Mouse (Mus musculus): ENCODE measurements at regions not wholly inside any gene's neighbourhood (a gene's known extent, or its start where the extent isn't known, plus 50 kb on each side); places are given as distances from the start of the nearest gene placed in this dataset.

DNA sequence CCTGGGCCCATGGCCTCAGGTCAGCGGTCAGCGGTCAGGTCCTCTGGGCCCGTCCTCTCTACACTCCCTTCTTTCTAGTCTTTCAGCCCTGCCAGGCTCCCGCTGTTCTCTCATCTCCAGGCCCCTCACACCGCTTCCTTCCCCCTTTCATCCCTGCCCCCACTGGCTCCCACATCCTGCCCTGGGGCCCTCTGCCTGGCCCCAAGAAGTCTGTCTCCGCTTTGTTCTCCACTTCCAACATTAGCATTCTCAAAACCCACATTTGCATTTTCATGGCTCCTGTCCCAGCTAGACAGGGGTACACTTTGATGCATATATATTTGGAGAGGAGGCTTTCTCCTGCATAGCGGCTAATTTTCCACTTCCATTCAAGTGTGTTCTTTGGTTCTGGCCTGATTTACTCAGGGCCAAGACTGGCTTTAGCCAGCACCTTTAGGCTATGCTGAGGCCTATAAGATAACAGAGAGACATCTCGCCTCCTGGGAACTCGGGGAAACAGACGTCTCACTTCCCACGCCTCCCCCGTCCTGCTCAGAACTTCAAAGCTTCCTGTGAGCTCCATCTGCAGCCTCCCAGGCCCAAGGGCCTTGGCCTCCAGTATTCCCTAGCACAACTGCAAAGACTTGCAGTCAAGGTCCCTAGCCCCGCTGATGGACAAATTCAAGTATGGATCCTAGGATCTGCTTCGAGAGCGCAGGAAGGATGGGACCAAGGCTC, 109.8 kb upstream of the Parp11 start:
- Histone ChIP-seq H3K9me3 (ENCODE audit: control insufficient read depth, insufficient read depth, low read depth, low read length) (no peaks in the 10 kb centered on the region), H3K4me3 (ENCODE audit: insufficient read depth in 1 of 2, low read depth in 1 of 2, low read length in 2 of 2, poor library complexity in 1 of 2, severe bottlenecking in 1 of 2) (0 out of 4 replicates have a peak overlapping the region, but pooled peaks of 1 of the 2 experiments have one; percentile 8), H3K4me1 (ENCODE audit: control insufficient read depth in 2 of 2, insufficient read depth in 2 of 2, low read length in 2 of 2, poor library complexity in 1 of 2) (peaks cover 0 to 15% of the 10 kb centered on the region in 2 experiments; a peak in 2 of 4 replicates), H3K27ac (ENCODE audit: insufficient read depth, low read depth, low read length, poor library complexity, severe bottlenecking) (0 out of 2 replicates have a peak overlapping the region, but pooled peaks have one; percentile 42), H3K9ac (ENCODE audit: insufficient read depth, low read depth, low read length, poor library complexity, severe bottlenecking) (no peak overlapping the region), H3K36me3 (ENCODE audit: control insufficient read depth, insufficient read depth, low read length, poor library complexity, severe bottlenecking) (no peaks in the 10 kb centered on the region)
- TF ChIP-seq ZNF384 (IDR thresholded peaks at IDR 0.05; ENCODE audit: low read depth, low read length) = no peak
- no peak for TF ChIP-seq HCFC1 (IDR thresholded peaks at IDR 0.05; ENCODE audit: borderline replicate concordance, insufficient read depth, low read length)
- peak; percentile 24; the same call in 1 of the 2 replicates for TF ChIP-seq CHD2 (IDR thresholded peaks at IDR 0.05; ENCODE audit: low read depth, low read length)
- no peak for TF ChIP-seq MAFK (IDR thresholded peaks at IDR 0.05; ENCODE audit: insufficient read depth, low read depth, low read length)
- TF ChIP-seq ZC3H11A (IDR thresholded peaks at IDR 0.05; ENCODE audit: borderline replicate concordance, low read depth, low read length) = no peak
- peak; percentile 89 for DNase-seq (ENCODE audit: low read depth, low spot score)
- in situ Hi-C loops (cut with MboI; ENCODE audit: low sequenced_read_pairs in 2 of 2, unreplicated experiment in 2 of 2) = no loop called here

GRCm38 (mm10) chr6:127337398-127337871, 109.2 kb upstream of the Parp11 start:
- Histone ChIP-seq H3K27ac (ENCODE audit: insufficient read depth, low read depth, low read length, poor library complexity, severe bottlenecking) (no peak overlapping the region), H3K9me3 (ENCODE audit: control insufficient read depth, insufficient read depth, low read depth, low read length) (no peaks in the 10 kb centered on the region), H3K4me3 (ENCODE audit: insufficient read depth in 1 of 2, low read depth in 1 of 2, low read length in 2 of 2, poor library complexity in 1 of 2, severe bottlenecking in 1 of 2) (no peak overlapping the region), H3K4me1 (ENCODE audit: control insufficient read depth in 2 of 2, insufficient read depth in 2 of 2, low read length in 2 of 2, poor library complexity in 1 of 2) (peaks cover 0 to 15% of the 10 kb centered on the region in 2 experiments; a peak in 2 of 4 replicates), H3K9ac (ENCODE audit: insufficient read depth, low read depth, low read length, poor library complexity, severe bottlenecking) (no peak overlapping the region), H3K36me3 (ENCODE audit: control insufficient read depth, insufficient read depth, low read length, poor library complexity, severe bottlenecking) (no peaks in the 10 kb centered on the region)
- no peak for TF ChIP-seq ZC3H11A (IDR thresholded peaks at IDR 0.05; ENCODE audit: borderline replicate concordance, low read depth, low read length)
- TF ChIP-seq MAFK (IDR thresholded peaks at IDR 0.05; ENCODE audit: insufficient read depth, low read depth, low read length) = no peak
- no peak for TF ChIP-seq CHD2 (IDR thresholded peaks at IDR 0.05; ENCODE audit: low read depth, low read length)
- no peak for TF ChIP-seq ZNF384 (IDR thresholded peaks at IDR 0.05; ENCODE audit: low read depth, low read length)
- TF ChIP-seq HCFC1 (IDR thresholded peaks at IDR 0.05; ENCODE audit: borderline replicate concordance, insufficient read depth, low read length) = no peak
- in situ Hi-C loops (cut with MboI; ENCODE audit: low sequenced_read_pairs in 2 of 2, unreplicated experiment in 2 of 2) = no loop called here
- DNase-seq (ENCODE audit: low read depth, low spot score) = no peak

DNA sequence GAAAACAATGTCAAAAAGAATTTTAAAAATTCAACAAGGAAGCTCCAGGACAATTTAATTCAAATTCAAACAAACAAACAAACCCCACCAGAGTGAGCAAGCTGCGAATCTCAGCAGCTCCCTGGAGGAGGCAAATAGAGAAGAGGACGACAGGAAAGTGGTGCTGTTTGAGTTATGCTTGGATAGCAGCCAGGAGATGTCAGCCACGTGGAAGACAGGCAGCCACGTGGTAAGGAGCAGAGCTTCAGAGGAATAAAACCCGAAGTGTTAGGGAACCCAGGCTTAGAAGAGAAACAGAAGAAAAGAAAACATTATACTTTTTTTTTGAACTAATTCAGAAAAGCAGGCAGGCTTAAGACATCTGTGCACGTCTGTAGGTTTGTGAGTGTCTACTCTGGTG, 108.2 kb upstream of the Parp11 start:
- H3K9me3 ChIP-seq (ENCODE audit: control insufficient read depth, insufficient read depth, low read depth, low read length) = no peaks in the 10 kb centered on the region
- H3K36me3 ChIP-seq (ENCODE audit: control insufficient read depth, insufficient read depth, low read length, poor library complexity, severe bottlenecking) = no peaks in the 10 kb centered on the region
- no peak for DNase-seq (ENCODE audit: low read depth, low spot score)
- H3K4me1 ChIP-seq (ENCODE audit: control insufficient read depth in 2 of 2, insufficient read depth in 2 of 2, low read length in 2 of 2, poor library complexity in 1 of 2) = peaks cover 0 to 15% of the 10 kb centered on the region in 2 experiments; a peak in 2 of 4 replicates
- no peak overlapping the region for H3K4me3 ChIP-seq (ENCODE audit: insufficient read depth in 1 of 2, low read depth in 1 of 2, low read length in 2 of 2, poor library complexity in 1 of 2, severe bottlenecking in 1 of 2)
- H3K9ac ChIP-seq (ENCODE audit: insufficient read depth, low read depth, low read length, poor library complexity, severe bottlenecking) = no peak overlapping the region
- in situ Hi-C loops (cut with MboI; ENCODE audit: low sequenced_read_pairs in 2 of 2, unreplicated experiment in 2 of 2) = no loop called here
- no peak overlapping the region for H3K27ac ChIP-seq (ENCODE audit: insufficient read depth, low read depth, low read length, poor library complexity, severe bottlenecking)
- no peak for TF ChIP-seq HCFC1 (IDR thresholded peaks at IDR 0.05; ENCODE audit: borderline replicate concordance, insufficient read depth, low read length)
- TF ChIP-seq ZC3H11A (IDR thresholded peaks at IDR 0.05; ENCODE audit: borderline replicate concordance, low read depth, low read length) = no peak
- no peak for TF ChIP-seq CHD2 (IDR thresholded peaks at IDR 0.05; ENCODE audit: low read depth, low read length)
- no peak for TF ChIP-seq MAFK (IDR thresholded peaks at IDR 0.05; ENCODE audit: insufficient read depth, low read depth, low read length)
- TF ChIP-seq ZNF384 (IDR thresholded peaks at IDR 0.05; ENCODE audit: low read depth, low read length) = no peak

DNA sequence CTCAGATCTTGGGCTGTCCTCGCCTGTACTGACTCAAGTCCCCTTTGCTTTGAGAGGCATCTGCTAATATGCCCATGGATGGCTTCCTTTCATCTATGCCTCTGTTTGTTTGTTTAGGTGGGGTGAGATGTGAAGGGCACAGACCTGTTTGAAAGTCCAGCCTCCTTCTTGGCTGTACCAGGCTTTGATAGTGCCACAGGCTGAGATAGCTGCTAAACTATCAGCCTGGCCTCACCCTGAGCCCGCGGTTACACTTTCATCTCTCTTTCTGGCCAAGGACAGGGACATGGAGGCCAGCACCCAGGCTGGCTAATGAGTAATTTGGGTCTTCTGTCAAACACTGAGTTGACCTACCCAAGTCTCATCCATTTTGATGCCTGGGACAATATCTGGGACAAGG, 105.0 kb upstream of the Parp11 start:
- H3K27ac ChIP-seq (ENCODE audit: insufficient read depth, low read depth, low read length, poor library complexity, severe bottlenecking) = no peak overlapping the region
- in situ Hi-C loops (cut with MboI; ENCODE audit: low sequenced_read_pairs in 2 of 2, unreplicated experiment in 2 of 2) = no loop called here
- no peaks in the 10 kb centered on the region for H3K36me3 ChIP-seq (ENCODE audit: control insufficient read depth, insufficient read depth, low read length, poor library complexity, severe bottlenecking)

More for the DNA sequence above, 105.0 kb upstream of the Parp11 start:
- no peak for TF ChIP-seq MAFK (IDR thresholded peaks at IDR 0.05; ENCODE audit: insufficient read depth, low read depth, low read length)
- TF ChIP-seq ZNF384 (IDR thresholded peaks at IDR 0.05; ENCODE audit: low read depth, low read length) = no peak
- TF ChIP-seq ZC3H11A (IDR thresholded peaks at IDR 0.05; ENCODE audit: borderline replicate concordance, low read depth, low read length) = no peak
- TF ChIP-seq HCFC1 (IDR thresholded peaks at IDR 0.05; ENCODE audit: borderline replicate concordance, insufficient read depth, low read length) = no peak
- no peak for TF ChIP-seq CHD2 (IDR thresholded peaks at IDR 0.05; ENCODE audit: low read depth, low read length)
- H3K4me3 ChIP-seq (ENCODE audit: insufficient read depth in 1 of 2, low read depth in 1 of 2, low read length in 2 of 2, poor library complexity in 1 of 2, severe bottlenecking in 1 of 2) = no peak overlapping the region
- H3K9me3 ChIP-seq (ENCODE audit: control insufficient read depth, insufficient read depth, low read depth, low read length) = no peaks in the 10 kb centered on the region
- DNase-seq (ENCODE audit: low read depth, low spot score) = no peak
- H3K4me1 ChIP-seq (ENCODE audit: control insufficient read depth in 2 of 2, insufficient read depth in 2 of 2, low read length in 2 of 2, poor library complexity in 1 of 2) = peaks cover 0 to 2% of the 10 kb centered on the region in 2 experiments; a peak in 1 of 4 replicates
- H3K9ac ChIP-seq (ENCODE audit: insufficient read depth, low read depth, low read length, poor library complexity, severe bottlenecking) = no peak overlapping the region

Measured in ES-E14 (cell line).